Mouse (Mus musculus) thymus, adult 18-20 months (tissue): ENCODE results near the gene Prkce.

ENCODE experiments used
- DNase-seq, 2 experiments: peaks; one replicate each; pipeline ENCODE4 v3.0.0; 2022; ENCODE audit warnings: mixed read lengths in 2 of 2

The Prkce gene

GRCm38 (mm10) chr17:86267126-86267760 is 99.7 kb downstream of the Prkce start:
- DNase-seq: no peak

- no peak for DNase-seq
Observed at GRCm38 (mm10) chr17:86269639-86270038, 102.1 kb downstream of the Prkce start.

GRCm38 (mm10) chr17:86270523-86270922 is 102.9 kb downstream of the Prkce start:
- no peak for DNase-seq

- DNase-seq: no peak
Observed at GRCm38 (mm10) chr17:86271277-86271676, 103.7 kb downstream of the Prkce start.

GRCm38 (mm10) chr17:86272961-86273360 is 105.4 kb downstream of the Prkce start:
- DNase-seq: no peak

- no peak for DNase-seq
Observed at GRCm38 (mm10) chr17:86273566-86274349, 106.2 kb downstream of the Prkce start.

- DNase-seq: no peak
Observed at GRCm38 (mm10) chr17:86274350-86274744, 106.8 kb downstream of the Prkce start.

GRCm38 (mm10) chr17:86276381-86276780 is 108.8 kb downstream of the Prkce start:
- DNase-seq: no peak

- no peak for DNase-seq
Observed at GRCm38 (mm10) chr17:86277032-86277798, 109.6 kb downstream of the Prkce start.

- no peak for DNase-seq
Observed at GRCm38 (mm10) chr17:86277999-86278526, 110.5 kb downstream of the Prkce start.

GRCm38 (mm10) chr17:86279751-86280150 is 112.2 kb downstream of the Prkce start:
- DNase-seq: no peak

- DNase-seq: no peak
Observed at GRCm38 (mm10) chr17:86283741-86284140, 116.2 kb downstream of the Prkce start.

GRCm38 (mm10) chr17:86285058-86285457 is 117.5 kb downstream of the Prkce start:
- DNase-seq: no peak

GRCm38 (mm10) chr17:86286747-86287271 is 119.2 kb downstream of the Prkce start:
- no peak for DNase-seq

GRCm38 (mm10) chr17:86292711-86293110 is 125.1 kb downstream of the Prkce start:
- DNase-seq: no peak

- DNase-seq: peak in 1 of 2 experiments; percentile 31
Observed at GRCm38 (mm10) chr17:86293247-86293744, 125.7 kb downstream of the Prkce start.

GRCm38 (mm10) chr17:86299576-86299975 is 132.0 kb downstream of the Prkce start:
- DNase-seq: no peak

GRCm38 (mm10) chr17:86300774-86301595 is 133.4 kb downstream of the Prkce start:
- peak in 1 of 2 experiments; percentile 51 for DNase-seq

GRCm38 (mm10) chr17:86302266-86302665 is 134.7 kb downstream of the Prkce start:
- DNase-seq: no peak

- no peak for DNase-seq
Observed at GRCm38 (mm10) chr17:86302861-86303331, 135.3 kb downstream of the Prkce start.

- no peak for DNase-seq
Observed at GRCm38 (mm10) chr17:86303401-86304243, 136.0 kb downstream of the Prkce start.
